Mouse (Mus musculus): ENCODE measurements around the gene Dhx58.

Dhx58 gene

DNA sequence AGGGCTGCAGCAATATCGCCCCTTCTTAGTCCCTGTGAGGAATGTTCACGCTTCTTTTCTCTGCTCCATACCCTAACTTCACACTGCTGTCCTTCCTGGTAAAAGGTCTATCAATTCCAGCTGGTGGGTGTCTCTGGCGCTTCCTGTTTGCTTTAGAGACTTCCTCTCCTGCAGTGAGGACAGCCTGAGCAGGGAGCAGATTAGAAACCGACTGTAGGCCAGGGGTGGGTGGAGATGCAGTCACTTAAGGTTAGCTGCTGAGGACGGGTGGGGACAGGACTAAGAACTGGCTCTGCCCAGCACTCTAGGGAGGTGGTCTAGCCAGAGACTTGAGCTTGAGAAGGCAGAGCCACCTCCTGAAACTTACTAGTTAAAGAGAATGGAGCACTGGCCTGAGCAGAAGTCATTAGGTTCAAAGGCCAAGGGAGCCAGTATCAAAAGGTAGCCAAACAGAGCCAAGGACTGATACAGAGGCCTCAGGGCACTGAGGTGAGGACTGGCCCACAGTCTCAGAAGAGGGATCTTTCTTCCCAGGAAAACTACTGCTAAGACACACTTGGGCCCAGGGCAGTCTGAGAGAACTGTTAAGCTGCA, 20.9 kb upstream of the Dhx58 start:
- CTCF ChIA-PET = interaction anchor here (1.1 kb wide), 1 partner anchor 154 kb away, joined by 3 read pairs; no protein-coding TSS in a partner anchor

GRCm38 (mm10) chr11:100722493-100723028, 18.5 kb upstream of the Dhx58 start:
- CTCF ChIA-PET = no interaction called here

DNA sequence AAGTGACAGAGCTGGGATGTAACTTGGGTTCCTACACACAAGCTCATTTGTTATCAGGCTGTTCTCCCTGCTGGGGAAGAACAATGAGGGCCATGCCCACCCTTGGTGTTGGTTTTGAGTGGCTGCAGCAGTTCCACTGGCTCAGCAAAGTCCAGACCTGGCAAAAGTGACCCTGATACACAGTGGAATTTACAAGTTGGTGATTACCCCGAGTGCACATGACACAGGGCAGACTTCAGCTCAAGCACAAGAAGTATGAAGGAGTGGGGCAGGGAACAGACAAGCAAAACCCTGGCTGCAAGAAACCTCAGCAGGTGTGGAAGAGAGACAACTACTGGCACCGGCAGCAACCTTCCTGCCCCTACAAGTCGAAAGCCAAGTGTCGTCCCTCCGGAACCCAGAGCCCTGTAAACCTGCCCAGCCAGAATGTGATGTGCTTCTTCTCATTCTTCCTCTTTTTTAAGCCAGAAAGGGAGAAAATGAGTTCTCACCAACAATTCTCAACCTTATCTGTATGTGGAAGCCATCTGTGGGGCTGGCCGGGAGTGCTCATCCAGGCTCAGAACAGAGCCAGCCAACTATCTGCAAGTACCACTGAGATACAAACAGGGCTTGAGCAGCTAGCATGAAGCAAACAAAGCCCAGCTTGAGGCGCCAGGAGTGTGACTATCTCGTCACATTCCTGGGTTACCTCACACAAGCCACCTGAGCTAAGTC, 17.9 kb upstream of the Dhx58 start:
- CTCF ChIA-PET = interaction anchor here (0.6 to 0.7 kb wide), 2 partner anchors 65 to 530 kb away, joined by 3 read pairs; no protein-coding TSS in a partner anchor

GRCm38 (mm10) chr11:100721254-100721653, 17.2 kb upstream of the Dhx58 start:
- CTCF ChIA-PET = interaction anchor here (0.6 to 0.7 kb wide), 2 partner anchors 65 to 531 kb away, joined by 3 read pairs; no protein-coding TSS in a partner anchor

- CTCF ChIA-PET = no interaction called here
These were observed 16.3 kb upstream of the Dhx58 start for GRCm38 (mm10) chr11:100720345-100720744.

- CTCF ChIA-PET = no interaction called here
These were observed 15.8 kb upstream of the Dhx58 start for GRCm38 (mm10) chr11:100719893-100720292.

DNA sequence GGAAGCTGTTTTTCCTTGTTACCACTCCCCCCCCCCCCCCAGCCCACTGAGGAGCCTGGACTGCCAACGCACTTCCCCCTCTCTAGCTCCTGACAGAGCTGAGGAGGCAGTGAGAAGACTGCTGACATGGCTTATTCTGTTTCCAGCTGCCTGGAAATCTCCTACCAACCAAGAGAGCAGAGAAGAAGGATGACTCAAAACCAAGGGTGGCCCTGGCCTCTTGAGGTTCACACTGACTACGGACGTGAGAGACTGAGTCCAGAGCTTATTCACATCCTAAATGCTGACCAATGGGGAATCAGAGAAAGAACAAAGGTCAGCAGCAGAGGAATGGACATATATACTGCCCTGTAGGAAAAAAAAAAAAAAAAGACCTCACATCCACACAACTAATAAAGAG, 15.2 kb upstream of the Dhx58 start:
- CTCF ChIA-PET = no interaction called here

- CTCF ChIA-PET = no interaction called here
These were observed 14.8 kb upstream of the Dhx58 start for GRCm38 (mm10) chr11:100718866-100719265.

- CTCF ChIA-PET = no interaction called here
These were observed 14.4 kb upstream of the Dhx58 start for GRCm38 (mm10) chr11:100718462-100718861.

DNA sequence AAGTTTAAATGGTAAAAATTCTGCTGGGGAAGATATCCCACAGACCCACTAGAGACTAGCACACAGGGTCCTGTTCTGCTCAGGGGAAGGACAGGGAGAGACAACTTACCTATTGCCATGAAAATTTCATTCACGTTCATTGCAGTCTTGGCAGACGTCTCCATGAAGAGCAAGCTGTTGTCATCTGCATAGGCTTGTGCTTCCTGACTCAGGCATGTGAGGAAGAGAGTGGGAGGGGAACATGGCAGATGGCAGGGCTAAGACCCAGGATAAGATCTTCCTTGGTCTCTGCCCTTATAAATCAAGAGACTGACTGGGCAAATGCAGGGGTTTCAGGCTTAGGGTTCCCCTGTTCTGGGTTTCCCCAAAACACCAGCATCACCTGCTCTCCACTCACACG, 12.6 kb upstream of the Dhx58 start:
- CTCF ChIA-PET = no interaction called here

DNA sequence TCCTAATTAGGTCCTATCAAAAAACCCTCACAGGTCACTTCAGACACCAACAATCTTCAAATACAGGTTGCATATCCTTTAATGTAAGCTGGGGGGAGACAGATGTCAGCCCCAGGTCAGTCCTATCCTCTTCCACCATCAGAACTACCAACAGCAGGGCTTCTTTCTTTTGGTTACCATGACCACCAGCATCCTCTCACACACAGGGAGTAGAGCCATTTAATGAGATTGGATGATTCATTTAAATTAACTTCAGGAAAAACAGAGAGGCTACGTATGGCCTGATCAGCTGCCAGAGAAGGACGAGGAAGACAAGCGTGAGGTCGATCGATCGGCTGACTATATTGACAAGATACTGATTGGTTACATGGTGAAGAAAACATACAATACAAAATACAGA, 10.9 kb upstream of the Dhx58 start:
- CTCF ChIA-PET = interaction anchor here (0.6 kb wide), 1 partner anchor 92 kb away, joined by 4 read pairs; no protein-coding TSS in a partner anchor

DNA sequence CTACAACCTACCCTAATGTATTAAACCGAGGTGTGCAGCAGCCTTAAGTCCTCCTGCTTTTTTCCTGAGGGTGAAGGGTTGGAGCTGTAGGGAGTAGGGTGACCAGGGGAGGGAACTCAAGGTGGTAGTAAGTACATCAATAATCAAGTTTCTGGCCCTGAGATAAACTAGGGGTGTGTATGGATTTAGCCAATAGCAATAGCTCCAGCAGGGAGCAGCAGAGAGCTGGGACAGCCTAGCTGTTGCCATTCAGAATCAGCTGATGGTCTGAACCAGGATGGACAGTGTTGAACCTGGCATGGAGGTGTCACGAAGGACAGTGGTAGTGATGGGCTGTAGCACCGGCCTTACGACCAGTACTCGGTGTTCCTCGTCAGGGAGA, 10.5 kb upstream of the Dhx58 start:
- CTCF ChIA-PET = interaction anchor here (0.6 kb wide), 1 partner anchor 93 kb away, joined by 4 read pairs; no protein-coding TSS in a partner anchor

DNA sequence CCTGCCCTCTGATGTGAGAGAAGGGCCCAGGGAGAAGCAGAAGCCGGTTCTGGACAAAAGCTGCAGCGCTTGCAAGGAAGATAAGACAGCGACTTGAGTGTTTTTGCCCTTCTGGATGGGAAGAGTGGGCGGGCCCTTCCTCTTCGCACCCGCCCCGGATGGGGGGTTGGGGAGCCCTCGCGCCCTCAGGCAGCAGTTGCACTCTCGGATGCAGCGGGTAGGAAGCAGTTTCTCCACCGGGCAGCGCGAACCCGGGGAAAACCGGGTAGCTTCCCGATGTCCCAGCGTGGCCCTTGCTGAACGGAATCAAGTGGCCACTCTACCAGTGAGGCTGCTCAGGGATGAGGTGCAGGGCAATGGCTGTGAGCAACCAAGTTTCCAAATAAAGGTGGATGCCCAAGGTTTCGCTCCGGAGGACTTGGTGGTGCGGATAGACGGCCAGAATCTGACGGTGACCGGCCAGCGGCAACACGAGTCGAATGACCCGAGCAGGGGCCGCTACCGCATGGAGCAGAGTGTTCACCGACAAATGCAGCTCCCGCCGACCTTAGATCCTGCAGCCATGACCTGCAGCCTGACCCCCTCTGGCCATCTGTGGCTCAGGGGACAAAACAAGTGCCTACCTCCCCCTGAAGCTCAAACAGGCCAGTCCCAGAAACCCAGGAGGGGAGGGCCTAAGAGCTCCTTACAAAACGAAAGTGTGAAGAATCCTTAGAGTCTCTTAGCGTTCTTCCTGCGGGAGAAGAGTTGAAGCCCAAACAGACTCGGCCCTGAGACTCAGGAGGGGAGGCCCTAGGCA, 9.9 kb upstream of the Dhx58 start, which contains the start of gene Hspb9:
Hspb9 (plus strand) TSS at position 116 of the 799 bp plus-strand sequence.
- CTCF ChIA-PET = interaction anchor here (0.6 to 3.3 kb wide), 3 partner anchors 11 to 728 kb away, joined by 3 to 25 read pairs (median 4); partner anchors contain the start of genes Dhx58 and Rpl27

- CTCF ChIA-PET = interaction anchor here (1.0 to 3.3 kb wide), 2 partner anchors 10 to 728 kb away, joined by 3 to 25 read pairs; partner anchors contain the start of genes Dhx58 and Rpl27
These were observed 9.1 kb upstream of the Dhx58 start for GRCm38 (mm10) chr11:100713174-100713573.

- CTCF ChIA-PET = interaction anchor here (0.7 to 3.3 kb wide), 2 partner anchors 9 to 78 kb away, joined by 4 to 25 read pairs; partner anchors contain the start of gene Dhx58
These were observed 7.9 kb upstream of the Dhx58 start, which contains the start of gene Kat2a for GRCm38 (mm10) chr11:100711783-100712615. Gene Kat2a (minus strand): TSS chr11:100712465.

DNA sequence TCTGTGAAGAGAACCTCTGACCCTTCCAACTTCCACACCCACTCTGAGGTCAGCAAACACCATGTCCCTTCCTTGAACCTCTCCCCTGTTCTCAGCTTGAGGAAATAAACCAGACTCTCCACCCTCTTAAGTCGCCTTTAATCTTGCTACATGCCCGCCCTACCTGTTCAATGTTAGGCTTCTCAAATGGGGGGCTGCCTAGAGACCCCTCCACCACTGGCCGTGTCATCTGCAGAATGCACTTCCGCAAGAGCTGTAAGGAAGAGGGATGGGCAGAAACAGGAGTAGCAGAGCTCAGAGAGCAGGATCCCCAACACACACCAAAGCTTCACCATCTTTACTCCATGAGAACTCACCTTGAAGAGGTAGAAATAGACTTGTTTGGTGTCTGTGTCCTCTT, 6.9 kb upstream of the Dhx58 start:
- CTCF ChIA-PET = interaction anchor here (0.6 to 3.3 kb wide), 2 partner anchors 8 to 28 kb away, joined by 4 to 25 read pairs; partner anchors contain the start of gene Dhx58

DNA sequence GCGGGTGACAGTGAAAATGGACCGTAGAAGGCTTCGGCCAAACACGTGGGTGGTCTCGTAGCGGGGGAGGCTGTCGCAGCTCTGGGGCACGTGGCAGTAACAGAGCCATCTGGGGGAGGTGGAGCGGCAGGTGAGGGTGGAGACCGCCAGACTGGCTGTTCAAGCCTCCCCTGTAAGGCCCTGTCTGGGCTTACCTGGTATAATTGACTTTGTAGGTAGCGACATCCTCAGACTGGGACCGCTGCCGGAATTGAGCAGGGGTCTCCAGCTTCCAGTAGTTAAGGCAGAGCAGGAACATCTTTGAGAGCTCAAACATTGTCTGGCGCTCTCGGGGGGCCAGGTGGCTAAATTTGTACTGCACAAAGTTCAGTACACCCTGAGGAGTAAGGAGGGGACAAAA, 6.5 kb upstream of the Dhx58 start:
- CTCF ChIA-PET = interaction anchor here (0.6 kb wide), 1 partner anchor 28 kb away, joined by 4 read pairs; no protein-coding TSS in a partner anchor

DNA sequence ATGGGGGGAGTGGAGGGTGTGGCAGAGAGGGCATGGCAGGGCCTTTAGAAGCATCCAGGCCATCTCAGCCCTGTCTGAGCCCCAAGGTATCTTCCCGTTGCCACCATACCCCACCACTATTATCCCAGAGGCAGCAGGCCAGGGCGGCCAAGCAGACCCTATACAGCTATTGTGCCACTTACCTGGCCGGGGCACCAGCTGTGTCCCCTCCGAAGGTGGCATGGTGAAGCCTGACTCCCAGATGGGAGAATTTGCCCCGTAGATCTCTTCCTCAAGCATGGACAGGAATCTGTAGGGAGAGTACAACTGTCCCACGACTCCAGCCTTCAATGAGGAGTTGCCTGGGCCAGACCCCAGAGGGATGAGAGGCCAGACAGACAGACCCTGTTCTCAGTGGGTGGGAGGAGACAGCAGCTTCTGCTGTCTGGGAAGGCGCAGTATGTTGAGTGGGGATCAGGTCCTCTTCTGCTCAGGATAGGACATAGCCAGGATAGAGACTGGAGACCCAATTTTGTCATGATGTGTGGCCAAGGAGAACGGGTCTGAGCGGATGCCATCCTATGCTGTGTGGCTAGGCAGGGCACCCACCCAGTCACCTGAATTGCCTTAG, 5.2 kb upstream of the Dhx58 start:
- CTCF ChIA-PET = interaction anchor here (0.8 kb wide), 1 partner anchor 98 kb away, joined by 5 read pairs; no protein-coding TSS in a partner anchor

GRCm38 (mm10) chr11:100705095-100705747, 1.1 kb upstream of the Dhx58 start:
- CTCF ChIA-PET = interaction anchor here (0.6 kb wide), 3 partner anchors 80 to 424 kb away, joined by 3 read pairs; no protein-coding TSS in a partner anchor
